ENCODE assay signal across 21 mouse cellular contexts in genomic region chr6:118325681-118326080, GRCm38 (mm10).
A peak's percentile ranks its signal among the peaks of the same experiment; 100 is the strongest.
DNase-seq lines count a peak whose midpoint lies in the region; ATAC-seq lines count a peak whose summit lies in the region.
"Had no signal": no experiment of that assay in that cellular context is flagged by ENCODE, and none has a peak within 500 bp of the region (broad histone marks: within the 10 kb centered on the region; RNA-seq: fewer than 3 reads in every experiment).

No protein-coding gene starts in this region.

- H3K4me3 ChIP-seq in heart, embryonic 11.5 days (ENCODE audit: low read depth, low read length) = no peak overlapping the region
- no peak overlapping the region for H3K4me3 ChIP-seq in heart, embryonic 10.5 days
- H3K4me3 ChIP-seq in heart, embryonic 12.5 days = no peak overlapping the region
- H3K4me3 ChIP-seq in embryonic facial prominence, embryonic 10.5 days = no peak overlapping the region

- no peaks in the 10 kb centered on the region for H3K4me1 ChIP-seq in heart, embryonic 11.5 days (ENCODE audit: control insufficient read depth, insufficient read depth, low read length)
- H3K4me1 ChIP-seq in heart, embryonic 10.5 days = no peaks in the 10 kb centered on the region; the same call in 1 of the 2 replicates
- H3K4me1 ChIP-seq in heart, embryonic 12.5 days (replicated peaks) = no peaks in the 10 kb centered on the region
- no peaks in the 10 kb centered on the region for H3K4me1 ChIP-seq in embryonic facial prominence, embryonic 10.5 days

- H3K4me2 ChIP-seq in heart, embryonic 11.5 days = no peak overlapping the region
- H3K4me2 ChIP-seq in heart, embryonic 12.5 days = no peak overlapping the region

- H3K27me3 ChIP-seq in heart, embryonic 11.5 days (ENCODE audit: control insufficient read depth, insufficient read depth, low read length) = no peaks in the 10 kb centered on the region
- peaks cover 21% of the 10 kb centered on the region; the same call in 1 of the 2 replicates for H3K27me3 ChIP-seq in heart, embryonic 10.5 days (ENCODE audit: insufficient read depth, poor library complexity, severe bottlenecking)
- H3K27me3 ChIP-seq in heart, embryonic 12.5 days (replicated peaks) = no peaks in the 10 kb centered on the region
- no peaks in the 10 kb centered on the region for H3K27me3 ChIP-seq in embryonic facial prominence, embryonic 10.5 days (replicated peaks; ENCODE audit: low read depth, poor library complexity, severe bottlenecking)

- DNase-seq in heart, adult 11 months = peak; percentile 92
- DNase-seq in heart, adult 8-10 months (ENCODE audit: low spot score) = no peak
- peak; percentile 13 to 23 for DNase-seq in heart, adult 9 months (ENCODE audit: low spot score in 2 of 2)
- DNase-seq in heart, embryonic 10.5 days (ENCODE audit: low spot score) = peak; percentile 27
- peak; percentile 5 for DNase-seq in embryonic facial prominence, embryonic 10.5 days (ENCODE audit: low spot score)
- DNase-seq in lung, postnatal 10 days = no peak
- DNase-seq: adrenal gland, adult 2 months; adrenal gland, adult 8-10 months; adrenal gland, postnatal 10 days; adrenal gland, postnatal 14 days; adrenal gland, postnatal 25 days; adrenal gland, postnatal 36 days; B cell, adult 2 months; cerebellum, adult 11 months; cerebellum, adult 11-12 months had no signal

- H3K9ac ChIP-seq in heart, embryonic 11.5 days (ENCODE audit: low read depth, low read length) = no peak overlapping the region
- no peak overlapping the region for H3K9ac ChIP-seq in heart, embryonic 12.5 days

- no peak overlapping the region for H3K27ac ChIP-seq in heart, embryonic 11.5 days (ENCODE audit: low read depth, low read length)
- H3K27ac ChIP-seq in heart, embryonic 10.5 days = no peak overlapping the region
- no peak overlapping the region for H3K27ac ChIP-seq in heart, embryonic 12.5 days (ENCODE audit: poor library complexity, severe bottlenecking)
- H3K27ac ChIP-seq in embryonic facial prominence, embryonic 10.5 days (replicated peaks) = no peak overlapping the region

- ATAC-seq in heart, embryonic 11.5 days (replicated peaks; ENCODE audit: insufficient number of reproducible peaks, low FRiP score, low TSS enrichment) = no peak
- ATAC-seq in heart, embryonic 12.5 days (ENCODE audit: insufficient number of reproducible peaks, low FRiP score) = no peak
- ATAC-seq: activated CD4-positive, CD25-positive, alpha-beta regulatory T cell, adult 4 months; CD4-positive, CD25-positive, alpha-beta regulatory T cell, adult 4 months; Patski had no signal

- H3K36me3 ChIP-seq in heart, embryonic 11.5 days (ENCODE audit: control insufficient read depth, insufficient read depth, low read length) = no peaks in the 10 kb centered on the region
- no peaks in the 10 kb centered on the region for H3K36me3 ChIP-seq in heart, embryonic 10.5 days
- no peaks in the 10 kb centered on the region for H3K36me3 ChIP-seq in heart, embryonic 12.5 days
- no peaks in the 10 kb centered on the region for H3K36me3 ChIP-seq in embryonic facial prominence, embryonic 10.5 days (replicated peaks)
- H3K36me3 ChIP-seq: G1E had no signal

- WGBS in heart, embryonic 11.5 days (ENCODE audit: insufficient replicate concordance) = 83% methylated on average over 1 of the region's 1 CpGs
- WGBS in heart, embryonic 10.5 days = 75% methylated on average over 1 of the region's 1 CpGs
- 77% methylated on average over 1 of the region's 1 CpGs for WGBS in heart, embryonic 12.5 days
- WGBS in embryonic facial prominence, embryonic 10.5 days = 91% methylated on average over 1 of the region's 1 CpGs

- H3K9me3 ChIP-seq in heart, embryonic 11.5 days (replicated peaks; ENCODE audit: control insufficient read depth, low read length) = no peaks in the 10 kb centered on the region
- no peaks in the 10 kb centered on the region for H3K9me3 ChIP-seq in heart, embryonic 10.5 days
- no peaks in the 10 kb centered on the region for H3K9me3 ChIP-seq in heart, embryonic 12.5 days (replicated peaks)
- no peaks in the 10 kb centered on the region for H3K9me3 ChIP-seq in embryonic facial prominence, embryonic 10.5 days
- H3K9me3 ChIP-seq: G1E had no signal

Comparison
In these comparisons a context has a peak if more than half of its experiments do, and no peak if none do; other contexts are left out.
1. DNase-seq: peak in heart, adult 11 months (single experiment), heart, adult 9 months (2 of 2), heart, embryonic 10.5 days (single experiment) and embryonic facial prominence, embryonic 10.5 days (single experiment); none in heart, adult 8-10 months (single experiment) and lung, postnatal 10 days (single experiment).